Mouse (Mus musculus): ENCODE data around the gene Pms1. TPM values are rescaled to one million over a fixed set of nuclear protein-coding genes. Genes with fewer than 3 reads are reported as not detected.
"Not testable (repeated sequence)": the region's sequence is repeated elsewhere in the genome, so short reads cannot be mapped to it uniquely, and the experiment has no call there.

Gene Pms1
- polyA plus RNA-seq (2012; fragmentation: generic; extraction: Trizol), result 1.4 TPM

GRCm38 (mm10) chr1:53296581-53297383 lies at the start of gene Pms1, which contains the start of the genes Ormdl1 and Gm28778:
TSS of gene Pms1 (minus strand) at chr1:53297018.
TSS of gene Ormdl1 (plus strand) at chr1:53297095.
TSS of gene Gm28778 (plus strand) at chr1:53297111.
- Histone ChIP-seq H3K79me2 (ENCODE audit: control insufficient read depth, insufficient read depth) (no peaks in the 10 kb centered on the region), H3K4me2 (ENCODE audit: low read depth) (peak within 1 kb of the TSS; percentile 89)
- TF ChIP-seq POLR2AphosphoS2 (IDR thresholded peaks at IDR 0.05; ENCODE audit: insufficient read length, low read depth), result peak; percentile 93
- TF ChIP-seq MAX (IDR thresholded peaks at IDR 0.05; ENCODE audit: low read depth), result no peak
- no peak for TF ChIP-seq CEBPB (IDR thresholded peaks at IDR 0.05; ENCODE audit: insufficient read depth, poor library complexity, severe bottlenecking)
- TF ChIP-seq MYOD1 (IDR thresholded peaks at IDR 0.05; ENCODE audit: control insufficient read depth in 1 of 3, insufficient read length in 2 of 3, low read depth in 2 of 3), result peak in 1 of 3 experiments; percentile 22
- peak; percentile 89 for TF ChIP-seq POLR2A (IDR thresholded peaks at IDR 0.05; ENCODE audit: insufficient read length, low read depth)
- TF ChIP-seq REST (IDR thresholded peaks at IDR 0.05; ENCODE audit: insufficient read depth, insufficient read length), result peak; percentile 39
- TF ChIP-seq TCF3 (IDR thresholded peaks at IDR 0.05; ENCODE audit: insufficient read length, low read depth), result no peak
- TF ChIP-seq TCF12 (IDR thresholded peaks at IDR 0.05; ENCODE audit: insufficient read depth, poor library complexity, severe bottlenecking), result no peak
- no peak for TF ChIP-seq SRF (IDR thresholded peaks at IDR 0.05; ENCODE audit: control insufficient read depth, insufficient read length, low read depth)
- no peak for TF ChIP-seq USF1 (IDR thresholded peaks at IDR 0.05; ENCODE audit: low read depth)
- no peak for TF ChIP-seq MYOG (IDR thresholded peaks at IDR 0.05; ENCODE audit: control insufficient read depth in 1 of 3, insufficient read depth in 1 of 3, insufficient read length in 2 of 3, low read depth in 2 of 3)
- peak; percentile 16 for TF ChIP-seq E2F4 (IDR thresholded peaks at IDR 0.05; ENCODE audit: insufficient read depth)

GRCm38 (mm10) chr1:53341071-53341470 lies 44.3 kb upstream of the Pms1 start:
- Histone ChIP-seq H3K79me2 (ENCODE audit: control insufficient read depth, insufficient read depth) (no peaks in the 10 kb centered on the region), H3K27me3 (ENCODE audit: control insufficient read depth, insufficient read depth, insufficient read length) (no peaks in the 10 kb centered on the region), H3K4me3 (no peak overlapping the region), H3K4me2 (ENCODE audit: low read depth) (no peak overlapping the region), H3K36me3 (ENCODE audit: control insufficient read depth, insufficient read depth) (peaks cover 32% of the 10 kb centered on the region), H3ac (ENCODE audit: control insufficient read depth, insufficient read length) (no peak overlapping the region)
- no peak for TF ChIP-seq USF1 (IDR thresholded peaks at IDR 0.05; ENCODE audit: low read depth)
- no peak for TF ChIP-seq E2F4 (IDR thresholded peaks at IDR 0.05; ENCODE audit: insufficient read depth)
- TF ChIP-seq POLR2AphosphoS2 (IDR thresholded peaks at IDR 0.05; ENCODE audit: insufficient read length, low read depth), result no peak
- TF ChIP-seq TCF3 (IDR thresholded peaks at IDR 0.05; ENCODE audit: insufficient read length, low read depth), result no peak
- no peak for TF ChIP-seq TCF12 (IDR thresholded peaks at IDR 0.05; ENCODE audit: insufficient read depth, poor library complexity, severe bottlenecking)
- no peak for TF ChIP-seq MYOD1 (IDR thresholded peaks at IDR 0.05; ENCODE audit: control insufficient read depth in 1 of 3, insufficient read length in 2 of 3, low read depth in 2 of 3)
- no peak for TF ChIP-seq MYOG (IDR thresholded peaks at IDR 0.05; ENCODE audit: control insufficient read depth in 1 of 3, insufficient read depth in 1 of 3, insufficient read length in 2 of 3, low read depth in 2 of 3)
- no peak for TF ChIP-seq CEBPB (IDR thresholded peaks at IDR 0.05; ENCODE audit: insufficient read depth, poor library complexity, severe bottlenecking)
- TF ChIP-seq SRF (IDR thresholded peaks at IDR 0.05; ENCODE audit: control insufficient read depth, insufficient read length, low read depth), result no peak
- no peak for TF ChIP-seq POLR2A (IDR thresholded peaks at IDR 0.05; ENCODE audit: insufficient read length, low read depth)
- no peak for TF ChIP-seq REST (IDR thresholded peaks at IDR 0.05; ENCODE audit: insufficient read depth, insufficient read length)
- no peak for TF ChIP-seq MAX (IDR thresholded peaks at IDR 0.05; ENCODE audit: low read depth)

More at GRCm38 (mm10) chr1:53296581-53297383, at the start of gene Pms1, which contains the start of the genes Ormdl1 and Gm28778:
- Histone ChIP-seq H3K27me3 (ENCODE audit: control insufficient read depth, insufficient read depth, insufficient read length) (no peaks in the 10 kb centered on the region), H3K36me3 (ENCODE audit: control insufficient read depth, insufficient read depth) (no peaks in the 10 kb centered on the region), H3K4me3 (peak within 1 kb of the TSS; percentile 64), H3ac (ENCODE audit: control insufficient read depth, insufficient read length) (peak within 1 kb of the TSS; percentile 9)

GRCm38 (mm10) chr1:53337403-53337802 lies 40.6 kb upstream of the Pms1 start:
- H3ac ChIP-seq (ENCODE audit: control insufficient read depth, insufficient read length); H3K4me2 ChIP-seq (ENCODE audit: low read depth); H3K36me3 ChIP-seq (ENCODE audit: control insufficient read depth, insufficient read depth); H3K27me3 ChIP-seq (ENCODE audit: control insufficient read depth, insufficient read depth, insufficient read length); H3K79me2 ChIP-seq (ENCODE audit: control insufficient read depth, insufficient read depth); H3K4me3 ChIP-seq: not testable (repeated sequence)

- no peak for TF ChIP-seq TCF3 (IDR thresholded peaks at IDR 0.05; ENCODE audit: insufficient read length, low read depth)
- Histone ChIP-seq H3K4me2 (ENCODE audit: low read depth) (no peak overlapping the region), H3K36me3 (ENCODE audit: control insufficient read depth, insufficient read depth) (no peaks in the 10 kb centered on the region), H3K79me2 (ENCODE audit: control insufficient read depth, insufficient read depth) (no peaks in the 10 kb centered on the region), H3K27me3 (ENCODE audit: control insufficient read depth, insufficient read depth, insufficient read length) (no peaks in the 10 kb centered on the region), H3ac (ENCODE audit: control insufficient read depth, insufficient read length) (no peak overlapping the region), H3K4me3 (no peak overlapping the region)
These were observed 38.6 kb upstream of the Pms1 start for GRCm38 (mm10) chr1:53335465-53335864.

- not testable (repeated sequence) for H3K4me3 ChIP-seq; H3ac ChIP-seq (ENCODE audit: control insufficient read depth, insufficient read length); H3K79me2 ChIP-seq (ENCODE audit: control insufficient read depth, insufficient read depth); H3K4me2 ChIP-seq (ENCODE audit: low read depth); H3K36me3 ChIP-seq (ENCODE audit: control insufficient read depth, insufficient read depth); H3K27me3 ChIP-seq (ENCODE audit: control insufficient read depth, insufficient read depth, insufficient read length)
These were observed 36.7 kb upstream of the Pms1 start for GRCm38 (mm10) chr1:53333527-53333926.

Data from myocyte (in vitro differentiated cells).